Mouse (Mus musculus) frontal cortex, postnatal 14 days (tissue): Measurements from ENCODE around the gene Dnajb1.

Source experiments
- DNase-seq, 2 experiments: peaks; one replicate each; pipeline ENCODE4 v3.0.0; 2022; ENCODE audit warnings: low spot score in 2 of 2

Gene Dnajb1

DNA sequence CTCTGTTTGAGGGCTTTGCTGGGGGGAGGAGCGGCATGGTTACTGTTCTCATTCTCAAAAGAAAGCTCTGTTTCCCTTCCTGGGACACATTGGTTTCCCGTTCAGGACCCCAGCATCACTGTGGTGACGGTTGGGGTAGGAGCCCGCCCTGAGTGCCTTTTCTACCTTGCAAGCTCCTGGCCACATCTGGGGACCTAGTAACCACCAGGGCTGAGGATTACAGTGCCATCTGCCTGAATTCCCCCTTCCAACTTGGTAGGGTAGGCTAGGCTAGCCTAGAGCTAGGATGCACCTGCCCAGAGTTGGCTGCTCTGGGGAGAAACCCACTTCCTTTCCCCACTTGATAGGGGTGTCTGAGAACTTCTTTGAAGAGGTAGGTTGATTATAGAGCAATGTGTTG, 3.9 kb downstream of the Dnajb1 start:
- DNase-seq = no peak

GRCm38 (mm10) chr8:83613695-83614094, 5.7 kb downstream of the Dnajb1 start:
- no peak for DNase-seq

- no peak for DNase-seq
Measured at GRCm38 (mm10) chr8:83616625-83617024, 8.6 kb downstream of the Dnajb1 start.

GRCm38 (mm10) chr8:83617111-83617510, 9.1 kb downstream of the Dnajb1 start:
- no peak for DNase-seq

GRCm38 (mm10) chr8:83618566-83618965, 10.6 kb downstream of the Dnajb1 start:
- no peak for DNase-seq

DNA sequence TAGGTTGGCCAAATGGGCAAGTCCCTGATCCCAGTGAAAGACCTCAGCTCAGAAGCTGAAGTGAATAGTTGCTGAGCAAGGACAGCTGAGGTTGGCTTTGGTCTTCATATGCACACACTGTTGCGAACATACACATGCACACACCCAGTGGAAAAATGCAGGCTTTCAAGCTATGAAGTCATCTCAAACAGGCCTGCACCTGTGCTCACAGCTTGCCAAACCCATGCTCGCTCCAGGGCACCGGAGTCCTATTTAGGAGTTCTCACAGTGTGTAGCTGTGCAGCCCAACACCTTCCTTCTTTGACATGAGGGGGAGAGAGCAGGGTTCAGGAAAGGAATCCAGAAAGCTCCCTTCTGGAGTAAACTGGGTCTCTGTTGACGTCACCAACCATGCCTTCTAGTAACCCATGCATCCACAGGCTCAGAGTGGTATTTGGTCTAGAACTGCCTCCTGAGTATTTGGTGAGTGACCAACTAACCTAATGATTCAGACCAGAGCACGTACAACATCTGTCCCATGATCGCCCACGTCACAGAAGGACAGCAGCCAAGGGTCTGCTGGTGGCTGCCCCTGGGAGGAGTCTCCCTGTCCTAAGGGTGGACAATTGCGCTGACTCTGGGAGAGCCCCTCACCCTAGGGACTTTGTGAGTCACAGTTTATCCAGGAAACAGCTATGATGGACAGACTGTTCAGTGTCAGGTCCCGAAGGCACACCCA, 11.7 kb downstream of the Dnajb1 start:
- DNase-seq = no peak

DNA sequence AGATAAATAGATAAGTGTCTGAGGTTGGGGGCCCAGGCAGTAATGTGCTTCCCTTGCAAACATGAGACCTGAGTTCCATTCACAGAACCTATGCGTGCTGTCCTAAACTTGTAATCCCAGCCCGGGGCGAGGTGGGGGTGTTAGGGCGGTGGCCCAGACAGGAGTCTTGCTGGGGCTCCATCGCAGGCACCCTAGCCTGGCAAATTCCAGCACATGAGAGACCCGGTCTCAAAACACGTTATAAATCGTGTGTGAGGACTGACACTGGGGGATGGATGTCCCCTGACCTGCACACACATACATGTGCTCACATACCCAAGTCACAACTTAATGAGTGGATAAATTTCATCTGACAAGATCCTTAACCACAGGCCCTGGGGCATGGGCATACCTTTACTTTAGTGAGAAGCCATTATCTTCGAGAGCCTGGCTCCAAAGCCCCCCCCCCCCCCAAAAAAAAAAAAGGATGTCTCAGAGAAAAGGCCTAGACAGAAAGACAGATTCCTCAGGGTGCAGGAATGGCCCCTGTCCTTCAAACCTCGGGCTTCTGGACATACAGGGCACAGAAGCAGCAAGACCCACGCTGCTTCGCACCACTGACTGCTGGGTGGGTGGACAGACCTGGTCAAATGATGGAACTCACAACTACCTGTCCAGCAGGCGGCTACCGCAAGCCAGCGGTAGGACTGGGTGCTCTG, 13.8 kb downstream of the Dnajb1 start:
- no peak for DNase-seq

- peak; percentile 77 to 87 for DNase-seq
Measured at GRCm38 (mm10) chr8:83622389-83622989, 14.5 kb downstream of the Dnajb1 start.

GRCm38 (mm10) chr8:83623549-83623948, 15.6 kb downstream of the Dnajb1 start:
- DNase-seq = no peak

- no peak for DNase-seq
Measured at GRCm38 (mm10) chr8:83624739-83625138, 16.7 kb downstream of the Dnajb1 start.

DNA sequence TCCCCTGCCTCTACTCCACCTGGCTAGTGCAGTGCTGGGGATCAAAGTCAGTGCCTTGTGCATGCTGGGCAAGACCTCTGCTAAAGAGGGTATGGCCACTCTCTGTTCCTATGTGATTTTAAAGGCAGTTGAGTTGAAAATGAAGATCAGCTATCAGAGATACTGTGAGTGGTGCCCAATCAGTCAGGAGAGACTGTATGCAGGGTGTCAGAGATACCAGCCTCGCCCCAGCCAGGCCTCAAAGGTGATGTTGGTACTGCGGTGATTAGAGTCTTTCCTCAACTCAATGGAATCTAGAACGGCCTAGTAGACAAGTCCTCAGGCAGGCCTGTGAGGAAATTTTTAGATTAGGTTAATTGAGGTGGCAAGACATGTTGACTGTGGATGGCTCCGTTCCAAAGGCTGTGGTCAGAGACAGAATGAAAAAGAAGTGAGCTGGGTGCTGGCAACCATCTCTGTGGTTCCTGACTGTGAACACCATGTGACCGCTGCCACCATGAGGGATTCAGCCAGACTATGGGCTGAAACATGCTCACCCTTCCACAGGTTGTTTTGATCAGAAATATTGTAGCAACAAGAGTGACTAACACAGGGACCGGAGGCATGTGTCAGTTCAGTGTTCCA, 17.8 kb downstream of the Dnajb1 start:
- DNase-seq = no peak

DNA sequence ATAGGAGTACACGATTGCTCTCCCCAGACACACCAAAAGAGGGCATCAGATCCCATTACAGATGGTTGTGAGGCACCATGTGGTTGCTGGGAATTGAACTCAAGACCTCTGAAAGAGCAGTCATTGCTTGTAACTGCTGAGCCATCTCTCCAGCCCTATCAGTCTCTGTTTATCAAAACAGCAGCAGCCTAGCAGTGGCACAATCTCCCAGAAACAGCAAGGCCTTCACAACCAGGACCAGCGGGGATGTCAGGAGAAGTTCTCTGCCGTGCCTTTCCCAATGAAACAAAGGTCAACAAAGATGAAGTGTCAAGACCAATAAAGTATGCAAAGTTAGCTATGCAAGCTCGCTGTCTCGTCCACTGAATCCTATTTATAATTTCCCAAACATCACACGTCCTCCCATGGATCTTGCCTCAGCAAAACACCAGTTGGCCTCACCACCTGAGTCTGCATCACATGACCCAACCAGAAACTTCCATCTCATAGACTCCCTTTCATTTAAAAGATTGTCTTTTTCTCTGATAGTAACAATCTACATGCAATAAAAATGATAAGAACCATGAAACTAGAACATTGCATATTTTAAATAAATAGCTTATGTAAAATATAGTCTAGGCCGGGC, 24.2 kb downstream of the Dnajb1 start:
- no peak for DNase-seq

- DNase-seq = no peak
Measured at GRCm38 (mm10) chr8:83638856-83639255, 30.9 kb downstream of the Dnajb1 start.

DNA sequence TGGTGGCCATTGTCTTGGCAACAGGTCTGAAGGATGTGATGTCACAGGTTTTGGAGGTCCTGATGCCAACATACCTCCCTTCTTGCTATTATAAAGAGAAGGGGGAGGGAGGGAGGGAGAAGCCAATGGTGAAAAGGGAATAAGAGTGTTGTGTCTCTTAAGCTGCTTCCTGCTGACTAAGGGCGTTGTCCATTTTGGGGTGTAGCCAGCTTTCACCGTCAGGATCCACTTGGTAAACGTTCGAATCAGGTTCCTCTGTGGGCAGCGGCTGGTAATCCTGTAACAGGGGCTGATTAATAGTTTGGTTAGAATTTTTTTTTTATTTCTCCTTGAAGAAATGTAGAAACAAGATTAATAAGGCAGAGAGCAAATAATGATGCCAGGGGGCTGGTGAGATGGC, 31.7 kb downstream of the Dnajb1 start:
- no peak for DNase-seq

DNA sequence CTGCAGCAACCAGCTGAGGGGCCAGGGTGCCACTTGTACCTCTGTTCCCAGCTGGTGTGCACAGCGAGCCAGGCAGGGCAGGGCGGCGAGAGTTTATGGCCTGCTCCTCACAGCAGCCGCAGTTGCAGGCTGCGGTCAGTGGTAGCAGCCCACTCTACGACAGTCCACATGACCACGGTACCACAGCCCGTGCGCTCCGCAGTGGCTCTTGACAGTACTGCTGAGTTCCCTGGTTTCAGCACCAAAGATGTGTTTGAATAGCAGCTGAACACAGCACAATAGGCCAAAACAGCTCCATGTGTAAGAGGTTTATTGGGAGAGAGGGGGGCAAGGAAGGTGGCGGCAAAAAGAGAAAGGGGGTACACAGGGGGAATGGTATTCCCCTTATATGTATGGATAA, 39.5 kb downstream of the Dnajb1 start:
- no peak for DNase-seq

DNA sequence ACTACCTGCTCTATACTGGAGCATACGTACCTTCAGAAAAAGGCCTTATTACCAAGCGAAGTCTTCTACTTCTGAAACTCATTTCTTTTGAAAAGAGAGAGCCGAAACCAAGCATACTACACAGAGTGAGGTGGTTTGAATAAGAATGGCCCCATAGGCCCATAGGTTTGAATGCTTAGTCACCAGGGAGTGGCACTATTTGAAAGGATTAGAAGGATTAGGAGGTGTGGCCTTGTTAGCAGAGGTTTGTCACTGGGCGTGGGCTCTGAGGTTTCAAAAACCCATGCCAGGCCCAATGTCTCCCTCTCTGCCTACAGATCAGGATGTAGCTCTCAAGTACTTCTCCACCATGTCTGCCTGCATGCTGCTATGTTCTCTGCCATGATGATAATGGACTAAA, 40.0 kb downstream of the Dnajb1 start:
- no peak for DNase-seq

DNA sequence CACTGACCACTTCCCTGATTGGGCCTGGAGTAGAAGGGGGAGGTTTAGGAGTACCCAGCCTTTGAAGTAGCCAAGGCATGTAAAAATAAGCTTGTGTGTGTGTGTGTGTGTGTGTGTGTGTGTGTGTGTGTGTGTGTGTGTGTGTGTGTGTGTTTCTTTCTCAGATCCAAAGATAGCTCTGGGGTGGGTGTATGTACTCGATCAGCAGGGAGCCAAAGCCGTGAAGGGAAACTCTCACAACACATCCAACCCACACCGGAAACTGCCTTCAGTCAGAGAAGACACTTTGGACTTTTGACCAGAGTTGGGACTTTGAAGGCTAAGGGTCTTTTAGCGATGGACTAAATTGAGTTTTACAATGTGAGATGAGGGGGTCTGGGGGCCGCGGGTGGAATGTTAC, 41.7 kb downstream of the Dnajb1 start:
- DNase-seq = no peak

DNA sequence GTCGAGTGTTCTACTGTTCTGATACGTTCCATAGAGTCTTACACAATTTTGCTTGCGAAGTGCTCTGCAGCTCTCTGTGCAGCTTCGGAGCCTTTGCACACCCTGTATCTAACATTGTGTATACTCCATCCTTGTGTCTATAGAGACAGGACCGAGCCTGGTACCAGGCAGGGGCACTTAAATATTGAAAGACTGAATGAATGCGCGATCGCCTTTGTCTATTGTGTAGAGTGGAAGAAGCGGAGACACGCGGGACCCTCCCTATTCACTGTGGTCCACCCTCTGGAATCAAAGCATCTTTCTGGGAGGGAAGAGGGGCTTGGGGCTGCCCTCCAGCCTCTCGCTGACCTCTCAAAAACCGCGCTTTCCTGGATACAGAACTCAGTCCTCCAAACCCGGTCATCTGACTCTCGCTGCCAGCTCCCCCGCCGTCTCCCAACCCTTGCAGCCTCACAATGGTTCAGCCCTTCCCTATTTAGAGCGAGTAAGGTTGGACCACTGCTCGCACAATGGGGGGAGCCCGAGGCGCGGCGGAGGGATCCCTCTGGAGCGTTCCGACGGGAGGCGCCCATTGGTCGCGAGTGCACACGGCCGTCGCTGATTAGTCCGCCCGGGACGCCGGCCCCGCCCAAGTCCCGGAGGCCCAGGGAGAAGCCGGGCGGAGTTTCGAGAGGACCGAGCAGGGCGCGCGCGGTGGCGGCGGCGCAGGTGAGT, 44.2 kb downstream of the Dnajb1 start, which contains the start of gene Gipc1:
Gene Gipc1, plus strand, starts transcription at position 648 of the 714 bp plus-strand sequence.
- peak; percentile 94 to 97 for DNase-seq

DNA sequence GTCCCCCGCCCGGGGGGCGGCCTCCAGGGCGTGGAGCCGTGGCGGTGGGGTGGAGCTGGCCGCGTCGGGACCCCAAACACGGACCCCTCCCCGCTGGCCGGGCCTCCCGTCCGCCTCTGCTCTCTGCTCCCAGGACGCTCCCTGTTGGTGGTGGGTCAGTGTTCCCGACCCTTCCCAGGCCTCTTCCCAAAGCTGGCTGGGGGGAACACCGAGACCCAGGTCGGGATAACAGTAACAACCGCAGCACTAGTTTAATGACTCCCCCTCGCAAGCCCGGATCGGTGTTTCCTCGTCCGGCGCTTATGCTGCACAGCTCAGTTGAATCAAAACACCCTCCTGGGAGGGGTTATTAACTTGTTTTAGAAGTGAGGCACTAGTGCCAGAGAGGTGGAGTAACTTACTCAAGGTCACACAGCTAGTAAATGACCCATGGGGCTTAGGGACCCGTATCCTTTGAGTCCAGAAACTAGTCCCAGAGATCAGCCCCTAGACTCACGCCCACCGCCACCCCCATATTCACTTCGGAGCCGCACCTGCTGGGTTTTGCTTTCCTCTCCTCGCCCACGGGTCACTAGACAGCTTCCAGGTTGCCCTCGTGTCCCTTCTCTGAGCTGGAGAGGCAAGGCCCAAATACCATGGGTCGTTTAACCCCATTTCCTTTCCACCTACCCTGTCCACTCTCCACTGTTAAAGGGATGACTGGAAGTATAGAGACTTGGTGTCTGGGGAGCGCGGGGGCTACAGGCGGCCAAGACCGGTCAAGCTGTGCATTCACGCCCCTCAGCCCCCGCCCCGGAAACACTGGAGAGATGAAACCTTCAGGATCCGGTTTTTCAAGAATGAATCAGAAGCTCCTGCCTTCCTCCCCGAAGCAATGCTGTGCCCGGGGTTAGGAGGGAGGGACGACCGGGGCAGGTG, 45.0 kb downstream of the Dnajb1 start:
- peak in 1 of 2 experiments; percentile 25 for DNase-seq

- DNase-seq = peak in 1 of 2 experiments; percentile 13
Measured at GRCm38 (mm10) chr8:83653662-83654017, 45.6 kb downstream of the Dnajb1 start.
